Mouse (Mus musculus): Measurements from ENCODE around the gene H2al1b. TPM values are rescaled to one million over a fixed set of nuclear protein-coding genes. Genes with fewer than 3 reads are reported as not detected.
"Not testable (repeated sequence)": the region's sequence is repeated elsewhere in the genome, so short reads cannot be mapped to it uniquely, and the experiment has no call there.

The H2al1b gene
- polyA plus RNA-seq (2015; fragmentation: Nextera tagmentation; extraction: Ambion mirVana): not detected in 2 replicates

- not testable (repeated sequence) for H3K27ac ChIP-seq; H3K9me3 ChIP-seq; H3K4me3 ChIP-seq (replicated peaks); H3K9ac ChIP-seq (replicated peaks); H3K27me3 ChIP-seq; H3K4me1 ChIP-seq (replicated peaks); H3K4me2 ChIP-seq (replicated peaks); H3K36me3 ChIP-seq; ATAC-seq
- WGBS: 92% methylated on average over 1 of the region's 3 CpGs
Measured at GRCm38 (mm10) chrX:11302132-11302531, at the start of gene H2al1b. TSS of gene H2al1b (plus strand) at chrX:11302432.

- Histone ChIP-seq H3K9me3 (no peaks in the 10 kb centered on the region), H3K36me3 (no peaks in the 10 kb centered on the region), H3K4me3 (replicated peaks) (no peak overlapping the region), H3K27ac (no peak overlapping the region), H3K4me2 (replicated peaks) (no peak overlapping the region), H3K27me3 (peaks cover 15% of the 10 kb centered on the region; the same call in 1 of the 2 replicates), H3K4me1 (replicated peaks) (0 out of 2 replicates have a peak, but pooled peaks cover 15% of the 10 kb centered on the region), H3K9ac (replicated peaks) (no peak overlapping the region)
- ATAC-seq: no peak
- 80% methylated on average over 5 of the region's 5 CpGs for WGBS
Measured at GRCm38 (mm10) chrX:11254062-11254461, 48.2 kb upstream of the H2al1b start.

GRCm38 (mm10) chrX:11254521-11255207 lies 47.6 kb upstream of the H2al1b start:
- H3K9ac ChIP-seq (replicated peaks): no peak overlapping the region
- 0 out of 2 replicates have a peak, but pooled peaks cover 15% of the 10 kb centered on the region for H3K4me1 ChIP-seq (replicated peaks)
- H3K36me3 ChIP-seq: no peaks in the 10 kb centered on the region
- WGBS: 53% methylated on average over 11 of the region's 11 CpGs
- H3K27ac ChIP-seq: no peak overlapping the region
- peaks cover 15% of the 10 kb centered on the region; the same call in 1 of the 2 replicates for H3K27me3 ChIP-seq
- H3K9me3 ChIP-seq: no peaks in the 10 kb centered on the region
- no peak overlapping the region for H3K4me2 ChIP-seq (replicated peaks)
- ATAC-seq: no peak
- no peak overlapping the region for H3K4me3 ChIP-seq (replicated peaks)

GRCm38 (mm10) chrX:11255564-11256360 lies 46.5 kb upstream of the H2al1b start:
- Histone ChIP-seq H3K36me3 (no peaks in the 10 kb centered on the region), H3K27ac (no peak overlapping the region), H3K4me1 (replicated peaks) (0 out of 2 replicates have a peak, but pooled peaks cover 9% of the 10 kb centered on the region), H3K9me3 (no peaks in the 10 kb centered on the region), H3K9ac (replicated peaks) (no peak overlapping the region), H3K27me3 (peaks cover 15% of the 10 kb centered on the region; the same call in 1 of the 2 replicates), H3K4me2 (replicated peaks) (no peak overlapping the region), H3K4me3 (replicated peaks) (no peak overlapping the region)
- 67% methylated on average over 8 of the region's 8 CpGs for WGBS
- no peak for ATAC-seq

- Histone ChIP-seq H3K4me2 (replicated peaks) (no peak overlapping the region), H3K9me3 (no peaks in the 10 kb centered on the region), H3K36me3 (no peaks in the 10 kb centered on the region), H3K4me1 (replicated peaks) (no peaks in the 10 kb centered on the region), H3K27ac (no peak overlapping the region), H3K4me3 (replicated peaks) (no peak overlapping the region), H3K9ac (replicated peaks) (no peak overlapping the region), H3K27me3 (no peaks in the 10 kb centered on the region)
- 83% methylated on average over 8 of the region's 8 CpGs for WGBS
- ATAC-seq: no peak
Measured at GRCm38 (mm10) chrX:11264918-11265317, 37.3 kb upstream of the H2al1b start.

- no peak overlapping the region for H3K4me3 ChIP-seq (replicated peaks)
- WGBS: 62% methylated on average over 7 of the region's 7 CpGs
- no peaks in the 10 kb centered on the region for H3K9me3 ChIP-seq
- H3K4me1 ChIP-seq (replicated peaks): no peaks in the 10 kb centered on the region
- H3K9ac ChIP-seq (replicated peaks): no peak overlapping the region
- no peaks in the 10 kb centered on the region for H3K27me3 ChIP-seq
- no peaks in the 10 kb centered on the region for H3K36me3 ChIP-seq
- H3K4me2 ChIP-seq (replicated peaks): no peak overlapping the region
- ATAC-seq: no peak
- no peak overlapping the region for H3K27ac ChIP-seq
Measured at GRCm38 (mm10) chrX:11267791-11268190, 34.4 kb upstream of the H2al1b start.

GRCm38 (mm10) chrX:11269074-11269473 lies 33.2 kb upstream of the H2al1b start:
- H3K27ac ChIP-seq: no peak overlapping the region
- H3K36me3 ChIP-seq: no peaks in the 10 kb centered on the region
- no peaks in the 10 kb centered on the region for H3K9me3 ChIP-seq
- H3K27me3 ChIP-seq: no peaks in the 10 kb centered on the region
- no peaks in the 10 kb centered on the region for H3K4me1 ChIP-seq (replicated peaks)
- no peak overlapping the region for H3K4me2 ChIP-seq (replicated peaks)
- WGBS: 76% methylated on average over 3 of the region's 3 CpGs
- no peak overlapping the region for H3K4me3 ChIP-seq (replicated peaks)
- ATAC-seq: no peak
- no peak overlapping the region for H3K9ac ChIP-seq (replicated peaks)

GRCm38 (mm10) chrX:11273190-11273589 lies 29.0 kb upstream of the H2al1b start:
- 87% methylated on average over 3 of the region's 3 CpGs for WGBS
- no peak overlapping the region for H3K27ac ChIP-seq
- no peaks in the 10 kb centered on the region for H3K9me3 ChIP-seq
- no peaks in the 10 kb centered on the region for H3K36me3 ChIP-seq
- H3K4me3 ChIP-seq (replicated peaks): no peak overlapping the region
- H3K27me3 ChIP-seq: peaks cover 4% of the 10 kb centered on the region; the same call in 1 of the 2 replicates
- no peak for ATAC-seq
- H3K4me1 ChIP-seq (replicated peaks): no peaks in the 10 kb centered on the region
- H3K9ac ChIP-seq (replicated peaks): no peak overlapping the region
- no peak overlapping the region for H3K4me2 ChIP-seq (replicated peaks)

GRCm38 (mm10) chrX:11277083-11277482 lies 25.1 kb upstream of the H2al1b start:
- Histone ChIP-seq H3K36me3 (no peaks in the 10 kb centered on the region), H3K27ac (no peak overlapping the region), H3K9me3 (no peaks in the 10 kb centered on the region), H3K9ac (replicated peaks) (no peak overlapping the region), H3K4me1 (replicated peaks) (no peaks in the 10 kb centered on the region), H3K4me3 (replicated peaks) (no peak overlapping the region), H3K4me2 (replicated peaks) (no peak overlapping the region), H3K27me3 (peaks cover 4% of the 10 kb centered on the region; the same call in 1 of the 2 replicates)
- no peak for ATAC-seq
- WGBS: 86% methylated on average over 6 of the region's 6 CpGs

- H3K27me3 ChIP-seq: peaks cover 4% of the 10 kb centered on the region; the same call in 1 of the 2 replicates
- H3K4me2 ChIP-seq (replicated peaks): no peak overlapping the region
- ATAC-seq: no peak
- H3K9ac ChIP-seq (replicated peaks): no peak overlapping the region
- no peaks in the 10 kb centered on the region for H3K9me3 ChIP-seq
- no peak overlapping the region for H3K4me3 ChIP-seq (replicated peaks)
- no peaks in the 10 kb centered on the region for H3K4me1 ChIP-seq (replicated peaks)
- 75% methylated on average over 2 of the region's 2 CpGs for WGBS
- H3K27ac ChIP-seq: no peak overlapping the region
- H3K36me3 ChIP-seq: no peaks in the 10 kb centered on the region
Measured at GRCm38 (mm10) chrX:11280741-11281140, 21.5 kb upstream of the H2al1b start.

- no peak overlapping the region for H3K27ac ChIP-seq
- H3K9me3 ChIP-seq: no peaks in the 10 kb centered on the region
- no peak overlapping the region for H3K9ac ChIP-seq (replicated peaks)
- no peaks in the 10 kb centered on the region for H3K36me3 ChIP-seq
- 82% methylated on average over 14 of the region's 14 CpGs for WGBS
- no peak overlapping the region for H3K4me2 ChIP-seq (replicated peaks)
- no peaks in the 10 kb centered on the region for H3K4me1 ChIP-seq (replicated peaks)
- no peak overlapping the region for H3K4me3 ChIP-seq (replicated peaks)
- ATAC-seq: no peak
- H3K27me3 ChIP-seq: no peaks in the 10 kb centered on the region; the same call in 1 of the 2 replicates
Measured at GRCm38 (mm10) chrX:11288306-11288882, 13.8 kb upstream of the H2al1b start.

- Histone ChIP-seq H3K27me3 (no peaks in the 10 kb centered on the region; the same call in 1 of the 2 replicates), H3K9me3 (no peaks in the 10 kb centered on the region), H3K36me3 (no peaks in the 10 kb centered on the region), H3K9ac (replicated peaks) (no peak overlapping the region), H3K27ac (no peak overlapping the region), H3K4me1 (replicated peaks) (no peaks in the 10 kb centered on the region), H3K4me3 (replicated peaks) (no peak overlapping the region), H3K4me2 (replicated peaks) (no peak overlapping the region)
- ATAC-seq: no peak
- 30% methylated on average over 4 of the region's 4 CpGs for WGBS
Measured at GRCm38 (mm10) chrX:11289244-11289643, 13.0 kb upstream of the H2al1b start.

Measured in midbrain, embryonic 13.5 days (tissue).